In genomic region chr17:79019726-79020207, GRCm38 (mm10) we compare ENCODE assay signal across 8 mouse cellular contexts. TPM values are rescaled to one million over a fixed set of nuclear protein-coding genes. Genes with fewer than 3 reads are reported as not detected.
DNase-seq lines count a peak whose midpoint lies in the region; ATAC-seq and TF ChIP-seq lines count a peak whose summit lies in the region.

No protein-coding gene starts in this region.

- peak overlapping the region; percentile 74 for H3K4me2 ChIP-seq in kidney, embryonic 14.5 days (replicated peaks; ENCODE audit: low read depth, low read length)
- H3K4me2 ChIP-seq in hindbrain, embryonic 15.5 days, result peak overlapping the region; percentile 91
- peak overlapping the region; percentile 86 for H3K4me2 ChIP-seq in lung, embryonic 16.5 days (ENCODE audit: low read depth, low read length)

- H3K4me1 ChIP-seq in kidney, embryonic 14.5 days (ENCODE audit: control insufficient read depth, insufficient read depth, low read length), result peaks cover 21% of the 10 kb centered on the region
- H3K4me1 ChIP-seq in bone marrow macrophage, adult 2 months (ENCODE audit: control insufficient read depth, insufficient read depth, low read length), result peaks cover 16% of the 10 kb centered on the region
- H3K4me1 ChIP-seq in hindbrain, embryonic 15.5 days (replicated peaks), result peaks cover 24% of the 10 kb centered on the region
- H3K4me1 ChIP-seq in lung, embryonic 16.5 days (replicated peaks; ENCODE audit: control insufficient read depth, insufficient read depth, low read length), result peaks cover 18% of the 10 kb centered on the region

- peak overlapping the region; percentile 87 for H3K4me3 ChIP-seq in kidney, embryonic 14.5 days (ENCODE audit: low read length)
- H3K4me3 ChIP-seq in bone marrow macrophage, adult 2 months (ENCODE audit: insufficient read depth, low read length), result peak overlapping the region; percentile 89
- H3K4me3 ChIP-seq in hindbrain, embryonic 15.5 days, result peak overlapping the region; percentile 81
- H3K4me3 ChIP-seq in lung, embryonic 16.5 days (ENCODE audit: low read length), result peak overlapping the region; percentile 92

- no peaks in the 10 kb centered on the region for H3K9me3 ChIP-seq in kidney, embryonic 14.5 days (ENCODE audit: control insufficient read depth, low read length)
- H3K9me3 ChIP-seq in hindbrain, embryonic 15.5 days, result no peaks in the 10 kb centered on the region
- H3K9me3 ChIP-seq in lung, embryonic 16.5 days (ENCODE audit: control insufficient read depth, low read length), result no peaks in the 10 kb centered on the region

- no peaks in the 10 kb centered on the region; the same call in 1 of the 2 replicates for H3K27me3 ChIP-seq in kidney, embryonic 14.5 days (ENCODE audit: control insufficient read depth, insufficient read depth, low read length)
- H3K27me3 ChIP-seq in hindbrain, embryonic 15.5 days, result peaks cover 6% of the 10 kb centered on the region; the same call in 1 of the 2 replicates
- H3K27me3 ChIP-seq in lung, embryonic 16.5 days (ENCODE audit: control insufficient read depth, insufficient read depth, low read depth, low read length), result no peaks in the 10 kb centered on the region

- H3K36me3 ChIP-seq in kidney, embryonic 14.5 days (ENCODE audit: control insufficient read depth, insufficient read depth, low read length), result no peaks in the 10 kb centered on the region
- no peaks in the 10 kb centered on the region for H3K36me3 ChIP-seq in hindbrain, embryonic 15.5 days
- no peaks in the 10 kb centered on the region for H3K36me3 ChIP-seq in lung, embryonic 16.5 days (ENCODE audit: control insufficient read depth, insufficient read depth, low read length)

- no peak for TF ChIP-seq POLR2A in bone marrow macrophage, adult 2 months (IDR thresholded peaks at IDR 0.05; ENCODE audit: borderline replicate concordance, low read depth, low read length)

- peak overlapping the region; percentile 65; the same call in 1 of the 2 replicates for H3K27ac ChIP-seq in kidney, embryonic 14.5 days (ENCODE audit: low read depth, low read length)
- H3K27ac ChIP-seq in bone marrow macrophage, adult 2 months (ENCODE audit: insufficient read depth, low read depth, low read length), result peak overlapping the region; percentile 25; the same call in 1 of the 2 replicates
- H3K27ac ChIP-seq in hindbrain, embryonic 15.5 days (replicated peaks), result peak overlapping the region; percentile 81
- H3K27ac ChIP-seq in lung, embryonic 16.5 days (ENCODE audit: low read length), result peak overlapping the region; percentile 88

- ATAC-seq in kidney, embryonic 14.5 days (ENCODE audit: low FRiP score, low TSS enrichment), result 0 out of 2 replicates have a peak, but pooled peaks have one; percentile 24
- ATAC-seq in hindbrain, embryonic 15.5 days (ENCODE audit: low FRiP score, low read depth), result 0 out of 2 replicates have a peak, but pooled peaks have one; percentile 10
- ATAC-seq in lung, embryonic 16.5 days (ENCODE audit: low read depth), result no peak
- no peak for ATAC-seq in monocyte, adult 5-6 weeks (replicated peaks; ENCODE audit: insufficient number of reproducible peaks, low FRiP score, low TSS enrichment, poor library complexity, severe bottlenecking)

- WGBS in kidney, embryonic 14.5 days, result under 1% methylated on average over 18 of the region's 18 CpGs
- 1% methylated on average over 18 of the region's 18 CpGs for WGBS in hindbrain, embryonic 15.5 days
- under 1% methylated on average over 18 of the region's 18 CpGs for WGBS in lung, embryonic 16.5 days

- no peak for TF ChIP-seq CTCF in bone marrow macrophage, adult 2 months (IDR thresholded peaks at IDR 0.05; ENCODE audit: low read depth, low read length)

- no peak for DNase-seq in kidney, adult 18-20 months
- no peak for DNase-seq in left cerebral cortex, adult 8-10 months (ENCODE audit: low spot score in 2 of 2)
- no peak for DNase-seq in natural killer cell, adult 2 months (ENCODE audit: low spot score in 2 of 2)

- H3K9ac ChIP-seq in kidney, embryonic 14.5 days (ENCODE audit: low read depth, low read length), result peak overlapping the region; percentile 90
- H3K9ac ChIP-seq in hindbrain, embryonic 15.5 days, result peak overlapping the region; percentile 66
- peak overlapping the region; percentile 96 for H3K9ac ChIP-seq in lung, embryonic 16.5 days (ENCODE audit: low read length)

RNA-seq across cellular contexts. Expression of gene Prkd3, which starts 0.8 kb away (rescaled TPM):
- 26.5 and 45.0 TPM in 2 replicates for polyA plus RNA-seq in kidney, embryonic 14.5 days (2014; fragmentation: Nextera tagmentation; extraction: Ambion mirVana)
- polyA plus RNA-seq in bone marrow macrophage, adult 2 months (2012; ENCODE audit: insufficient read depth, insufficient read length, missing spikeins), result 15.4 and 17.5 TPM in 2 replicates
- polyA plus RNA-seq in hindbrain, embryonic 15.5 days (2015; fragmentation: Nextera tagmentation; extraction: Ambion mirVana), result 12.8 and 13.5 TPM in 2 replicates
- 42.5 and 43.6 TPM in 2 replicates for polyA plus RNA-seq in lung, embryonic 16.5 days (2015; fragmentation: Nextera tagmentation; extraction: Ambion mirVana)
- 85.4 to 117 TPM (median 96.5 TPM) in 3 replicates for total RNA-seq in monocyte, adult 5-6 weeks (2017)
- total RNA-seq in left cerebral cortex, adult 8-10 months (2022), result 10 to 100 TPM; 13.2 to 14.5 (median 13.8) TPM

RNA-seq across cellular contexts. Expression of gene Qpct, which starts 31.9 kb away (rescaled TPM):
- 2.1 and 3.1 TPM in 2 replicates for polyA plus RNA-seq in kidney, embryonic 14.5 days (2014; fragmentation: Nextera tagmentation; extraction: Ambion mirVana)
- 7.9 and 8.6 TPM in 2 replicates for polyA plus RNA-seq in bone marrow macrophage, adult 2 months (2012; ENCODE audit: insufficient read depth, insufficient read length, missing spikeins)
- polyA plus RNA-seq in hindbrain, embryonic 15.5 days (2015; fragmentation: Nextera tagmentation; extraction: Ambion mirVana), result 23.1 and 23.6 TPM in 2 replicates
- 25.9 and 26.3 TPM in 2 replicates for polyA plus RNA-seq in lung, embryonic 16.5 days (2015; fragmentation: Nextera tagmentation; extraction: Ambion mirVana)
- 4.3 to 7.2 TPM (median 6.2 TPM) in 3 replicates for total RNA-seq in monocyte, adult 5-6 weeks (2017)
- total RNA-seq in left cerebral cortex, adult 8-10 months (2022), result 10 to 100 TPM; 10.6 to 16.3 (median 13.5) TPM

Comparison
In these comparisons a context has a peak if more than half of its experiments do, and no peak if none do; other contexts are left out.
1. ATAC-seq: peak in kidney, embryonic 14.5 days (single experiment) and hindbrain, embryonic 15.5 days (single experiment); none in lung, embryonic 16.5 days (single experiment) and monocyte, adult 5-6 weeks (single experiment).
2. H3K27ac ChIP-seq: peak in every context shown above with its lines; median percentile 88 in lung, embryonic 16.5 days; 81 in hindbrain, embryonic 15.5 days; 65 in kidney, embryonic 14.5 days; 25 in bone marrow macrophage, adult 2 months.
3. Peak in every context shown above with its lines, with median percentiles within 50 percentile points of each other: H3K4me2 ChIP-seq, H3K4me3 ChIP-seq and H3K9ac ChIP-seq.